Mouse (Mus musculus) embryo, embryonic 10 days (tissue): ENCODE measurements around the gene Gm10309.

Experiments
- DNase-seq: peaks from one replicate; pipeline ENCODE4 v3.0.0-alpha.2; 2015; ENCODE audit warnings: low spot score

The Gm10309 gene

DNA sequence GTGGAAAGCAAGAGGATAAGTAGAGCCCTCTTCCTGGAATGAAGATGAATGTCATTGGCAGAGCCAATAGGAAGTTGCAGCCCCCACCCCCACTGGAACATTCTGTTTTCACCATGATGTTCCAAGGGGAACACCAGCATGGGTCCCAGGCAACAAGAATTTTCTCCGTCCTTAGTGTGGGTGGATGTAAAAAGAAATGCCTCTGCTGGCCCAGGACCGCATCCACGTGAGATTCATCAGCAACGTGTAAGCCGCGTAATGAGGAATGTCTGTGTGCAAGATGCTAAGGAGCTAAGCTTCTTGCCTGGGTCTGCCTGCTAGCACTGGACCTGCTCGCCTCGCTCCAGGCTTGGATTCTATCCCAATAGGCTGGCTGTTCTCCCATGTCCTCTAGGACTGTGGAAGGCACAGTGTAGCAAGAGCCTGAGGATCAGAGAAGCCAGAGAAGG, at the start of gene Gm10309:
Gene Gm10309, minus strand, starts transcription at position 50 of the 449 bp plus-strand sequence.
- no peak for DNase-seq

DNA sequence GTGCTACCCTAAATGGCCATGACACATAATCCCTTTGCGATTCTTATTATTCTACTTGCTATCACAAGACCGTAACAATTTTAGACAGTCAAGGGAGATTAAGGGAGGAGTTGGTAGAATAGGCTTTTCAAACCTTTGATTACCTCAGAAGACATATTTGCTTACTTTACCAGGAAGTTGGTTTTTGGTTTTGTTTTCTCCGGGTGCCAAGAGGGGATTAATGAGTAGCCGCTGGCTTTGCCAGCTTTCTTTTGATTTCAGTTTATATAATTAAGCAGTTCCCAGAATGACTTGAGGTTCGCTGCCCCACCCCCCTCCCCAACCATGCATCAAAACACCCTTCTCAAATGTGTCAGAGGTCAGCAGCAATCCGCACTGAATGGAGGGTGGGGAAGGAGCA, 47.0 kb upstream of the Gm10309 start:
- DNase-seq, result no peak

- DNase-seq, result no peak
These were observed 46.5 kb upstream of the Gm10309 start for GRCm38 (mm10) chr17:86551561-86551960.

GRCm38 (mm10) chr17:86549128-86549527, 44.1 kb upstream of the Gm10309 start:
- DNase-seq, result no peak

- DNase-seq, result no peak
These were observed 41.5 kb upstream of the Gm10309 start for GRCm38 (mm10) chr17:86546529-86546928.

- DNase-seq, result no peak
These were observed 34.9 kb upstream of the Gm10309 start for GRCm38 (mm10) chr17:86539881-86540430.

- DNase-seq, result peak; percentile 93
These were observed 31.0 kb upstream of the Gm10309 start for GRCm38 (mm10) chr17:86535827-86536656.

DNA sequence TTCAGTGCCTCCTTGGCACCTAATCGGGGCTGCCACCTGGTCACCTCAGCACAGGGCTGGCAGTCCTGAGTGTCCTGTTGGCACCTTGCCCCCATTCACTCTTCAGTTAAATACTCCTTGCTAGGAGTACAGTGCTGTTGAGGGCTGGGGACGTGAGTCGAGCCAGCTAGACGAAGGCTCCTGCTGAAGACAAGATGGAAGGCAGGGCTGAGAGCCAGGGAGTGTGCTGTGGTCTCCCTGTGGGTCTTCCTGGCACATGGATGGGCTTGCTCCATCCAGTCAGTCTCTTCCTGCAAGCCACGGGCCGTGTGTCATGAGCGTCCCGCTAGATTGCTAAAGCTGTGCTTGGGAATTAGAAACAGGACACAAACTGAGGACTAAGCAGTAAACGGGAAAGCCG, 30.1 kb upstream of the Gm10309 start:
- DNase-seq, result no peak

DNA sequence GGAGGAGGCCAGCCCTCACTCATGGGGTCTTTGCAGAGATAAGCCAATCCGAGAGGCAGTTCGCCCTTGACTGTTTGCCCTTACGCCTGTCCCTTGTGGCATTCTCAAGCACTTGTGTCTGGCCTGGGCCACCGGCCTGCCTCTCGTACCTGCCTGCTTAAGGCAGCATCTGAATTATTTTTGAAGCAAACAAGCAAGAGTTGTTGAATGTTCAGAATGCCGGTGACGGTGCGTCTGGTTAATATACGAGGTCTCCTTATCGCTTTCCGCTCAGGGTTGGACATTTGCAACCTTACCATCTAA, 28.5 kb upstream of the Gm10309 start:
- no peak for DNase-seq

- DNase-seq, result no peak
These were observed 27.9 kb upstream of the Gm10309 start for GRCm38 (mm10) chr17:86532783-86533548.

- DNase-seq, result no peak
These were observed 26.2 kb upstream of the Gm10309 start for GRCm38 (mm10) chr17:86531231-86531630.

GRCm38 (mm10) chr17:86529411-86529810, 24.4 kb upstream of the Gm10309 start:
- DNase-seq, result no peak

DNA sequence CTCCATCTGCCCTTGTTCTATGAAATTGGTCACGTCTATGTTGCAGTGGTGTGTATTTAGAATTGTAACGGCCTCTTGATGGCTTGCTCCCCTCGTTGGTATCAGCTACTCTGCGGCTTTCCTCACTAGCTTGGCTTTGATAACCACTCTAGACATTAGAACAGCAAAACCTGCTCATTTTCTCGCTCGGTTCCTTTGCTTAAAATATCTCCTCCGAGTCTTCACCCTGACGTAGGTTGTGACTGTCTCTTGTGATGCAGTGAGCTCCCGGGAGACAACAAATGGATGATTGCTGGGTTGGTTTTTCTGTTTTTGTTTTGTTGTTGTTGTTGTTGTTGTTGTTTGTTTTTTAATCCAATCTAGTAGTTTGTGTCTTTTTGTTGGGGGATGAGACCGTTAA, 24.0 kb upstream of the Gm10309 start:
- no peak for DNase-seq

DNA sequence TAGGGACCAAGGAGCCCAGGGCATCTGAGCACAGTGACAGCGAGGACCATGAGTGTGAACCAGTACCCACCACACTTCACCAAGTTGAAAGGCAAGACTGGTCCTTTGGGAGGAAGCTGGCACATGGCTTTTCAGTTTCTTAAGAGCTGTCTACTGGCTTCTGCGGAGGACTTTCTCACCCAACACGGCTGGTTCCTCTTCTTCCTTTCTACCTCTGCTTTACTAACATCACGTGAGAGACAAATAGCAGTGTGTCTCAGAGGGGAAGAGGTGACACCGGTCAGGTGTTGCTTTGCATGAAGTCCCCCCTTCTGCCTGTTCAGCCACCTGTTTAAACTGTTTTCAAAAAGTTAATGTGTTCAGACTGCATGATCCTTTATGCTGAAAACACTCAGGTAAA, 22.3 kb upstream of the Gm10309 start:
- no peak for DNase-seq

- DNase-seq, result no peak
These were observed 21.0 kb upstream of the Gm10309 start for GRCm38 (mm10) chr17:86526016-86526415.

- DNase-seq, result no peak
These were observed 20.0 kb upstream of the Gm10309 start for GRCm38 (mm10) chr17:86525075-86525474.

DNA sequence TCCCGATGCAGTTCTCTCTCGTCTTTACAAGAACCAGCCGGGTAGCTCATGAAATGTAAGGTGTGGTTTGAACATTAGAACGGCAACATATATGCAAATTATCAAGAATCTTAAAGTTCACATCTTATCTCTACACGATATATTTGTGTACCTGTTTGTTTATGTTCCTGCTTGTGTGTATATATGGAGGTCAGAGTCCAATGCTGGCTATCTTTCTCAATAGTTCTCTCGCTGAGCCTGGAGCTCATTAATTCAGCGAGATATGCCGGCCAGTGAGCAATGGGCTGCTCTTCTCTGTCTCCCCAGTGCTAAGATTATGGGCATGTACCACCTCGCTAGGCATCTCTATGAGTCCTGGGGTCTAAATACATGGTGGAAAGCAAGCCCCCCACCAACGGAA, 18.8 kb upstream of the Gm10309 start:
- no peak for DNase-seq

- DNase-seq, result no peak
These were observed 18.3 kb upstream of the Gm10309 start for GRCm38 (mm10) chr17:86523374-86523773.

DNA sequence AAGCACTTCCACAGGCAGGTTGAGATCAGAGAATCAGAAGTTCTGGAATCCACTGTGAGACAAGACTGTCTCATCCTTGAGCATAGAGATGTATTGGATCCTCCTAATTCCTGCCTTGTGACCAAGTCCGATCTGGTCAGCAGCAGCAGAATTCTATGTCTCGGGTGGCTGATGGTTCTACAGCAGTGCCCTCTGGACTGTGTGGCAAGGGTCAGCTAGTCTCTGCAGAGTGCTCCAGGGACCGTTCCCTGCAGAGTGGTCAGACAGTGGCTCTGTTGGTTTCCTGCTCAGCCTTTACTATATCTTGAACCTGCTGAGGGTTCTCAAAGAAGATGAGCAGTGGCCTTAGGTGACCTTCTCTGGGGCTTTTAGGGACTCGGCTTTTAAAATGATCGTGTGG, 17.6 kb upstream of the Gm10309 start:
- no peak for DNase-seq

DNA sequence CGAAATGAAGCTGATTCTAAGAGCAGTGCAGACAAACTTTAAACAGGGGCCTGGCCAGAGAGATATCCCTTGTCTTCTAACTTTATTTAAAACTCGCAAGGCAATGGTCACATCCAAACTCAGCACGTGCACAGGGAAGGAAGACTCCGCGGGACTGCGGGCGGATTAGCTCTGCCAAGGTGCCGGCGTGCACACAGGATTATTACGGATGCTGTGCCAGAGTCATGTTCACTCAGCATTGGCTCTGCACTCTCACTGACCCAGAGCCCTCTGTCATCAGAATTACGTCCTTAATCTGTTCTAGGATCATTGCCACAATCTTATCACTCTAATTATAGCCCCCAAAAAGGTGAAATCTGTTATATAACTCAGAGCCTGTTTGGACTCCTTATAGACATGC, 16.2 kb upstream of the Gm10309 start:
- DNase-seq, result no peak

DNA sequence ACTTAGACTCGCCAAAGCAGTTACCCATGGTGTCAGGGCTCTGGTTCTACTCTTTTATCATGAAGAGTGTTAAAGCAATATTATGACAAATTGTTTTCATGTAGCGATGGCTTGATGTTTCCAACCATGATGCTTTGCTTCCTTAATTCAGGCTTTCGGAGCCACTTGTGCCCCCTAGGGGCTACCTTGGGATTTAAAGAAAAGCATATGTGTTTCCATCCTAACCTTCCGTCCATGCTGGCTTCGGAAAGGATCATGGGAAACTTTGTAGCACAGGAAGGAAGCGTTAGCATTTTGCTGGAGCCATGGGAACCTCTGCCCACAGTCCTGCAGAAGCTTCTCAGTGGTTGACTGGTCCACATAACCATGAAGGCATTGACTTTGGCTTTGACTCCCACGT, 13.6 kb upstream of the Gm10309 start:
- no peak for DNase-seq

DNA sequence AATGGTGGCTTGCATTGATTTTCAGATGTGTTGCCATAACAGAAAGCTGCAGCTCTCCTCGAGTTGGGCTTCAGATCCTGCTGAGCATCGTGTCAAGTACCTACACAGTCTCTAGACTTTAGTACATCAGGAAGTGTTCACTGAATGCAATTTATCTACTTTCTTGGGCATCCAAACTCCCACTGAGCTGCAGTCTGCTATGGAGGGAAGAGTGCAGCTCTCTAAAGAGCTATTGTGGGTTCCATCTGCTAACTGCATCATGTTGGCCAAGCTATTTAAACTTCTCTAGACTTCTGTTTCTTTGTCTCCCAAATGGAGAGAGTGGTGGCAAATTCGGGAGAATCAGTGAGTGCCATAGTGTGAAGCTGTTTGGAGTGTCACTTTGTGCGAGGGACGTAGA, 11.6 kb upstream of the Gm10309 start:
- DNase-seq, result no peak

DNA sequence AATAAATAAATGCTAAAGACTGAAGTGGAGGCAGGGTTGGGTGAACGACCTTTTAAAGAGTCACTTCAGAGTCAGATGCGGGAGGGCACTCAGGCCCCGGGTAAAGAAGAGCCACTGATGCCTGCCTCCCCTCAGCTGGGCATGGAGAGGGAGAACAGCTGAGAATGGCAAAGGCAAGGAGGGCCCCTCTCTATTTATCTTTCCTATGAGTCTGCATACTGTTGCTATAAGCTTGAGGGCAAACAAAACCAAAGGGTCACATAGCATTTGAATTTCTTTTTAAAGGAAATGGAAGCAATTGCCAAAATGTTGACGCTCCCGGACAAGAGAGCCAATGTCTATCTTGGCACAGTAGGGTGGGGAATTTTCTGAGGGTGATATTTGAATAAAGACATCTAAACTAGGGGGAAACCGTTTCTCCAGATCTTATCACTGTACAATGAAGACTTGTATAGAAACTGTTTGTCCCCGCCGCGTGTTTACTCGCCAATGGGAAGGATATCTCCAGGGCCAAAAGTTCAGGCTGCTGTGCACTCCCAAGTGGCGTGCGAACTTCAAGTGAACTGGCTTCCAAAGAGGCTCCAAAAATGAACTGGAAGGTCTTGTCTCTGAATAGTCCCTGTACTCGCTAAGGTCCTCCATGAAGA, 10.1 kb upstream of the Gm10309 start:
- DNase-seq, result no peak
